Mouse (Mus musculus): ENCODE data around the gene Ripor3. TPM values are rescaled to one million over a fixed set of nuclear protein-coding genes. Genes with fewer than 3 reads are reported as not detected.

Gene Ripor3
- polyA plus RNA-seq, 1 experiment from 2014 or later: 1.5 TPM

GRCm38 (mm10) chr2:167954928-167955327 is 55.5 kb downstream of the Ripor3 start:
- H3K36me3 ChIP-seq: no peaks in the 10 kb centered on the region; the same call in 1 of the 2 replicates
- no peak for ATAC-seq (ENCODE audit: insufficient number of reproducible peaks, low FRiP score)

DNA sequence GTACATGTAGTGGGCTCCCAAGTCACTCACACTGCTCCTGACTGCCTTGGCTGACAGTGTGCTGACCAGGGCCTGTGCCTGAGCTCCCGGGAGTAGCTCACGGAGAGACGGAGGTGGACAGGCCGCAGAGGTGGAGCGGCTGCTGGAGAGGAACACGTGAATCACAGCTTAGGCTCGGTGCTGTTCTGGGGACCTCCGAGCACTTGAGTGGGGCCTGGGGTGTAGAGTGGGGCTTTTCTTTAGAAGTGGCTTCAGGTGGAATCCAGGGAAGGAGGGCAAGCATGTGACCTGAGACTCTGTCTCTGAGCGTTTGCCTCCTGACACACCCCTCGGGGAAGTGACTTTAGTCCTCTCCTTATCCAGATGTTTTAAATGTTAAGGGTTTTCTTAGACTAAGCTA is 56.6 kb downstream of the Ripor3 start:
- WGBS: 74% methylated on average over 10 of the region's 10 CpGs
- ATAC-seq (ENCODE audit: insufficient number of reproducible peaks, low FRiP score): no peak
- no peaks in the 10 kb centered on the region for H3K9me3 ChIP-seq (replicated peaks)
- no peak overlapping the region for H3K4me2 ChIP-seq
- H3K27me3 ChIP-seq (replicated peaks): no peaks in the 10 kb centered on the region
- no peak overlapping the region for H3K4me3 ChIP-seq
- no peak overlapping the region for H3K9ac ChIP-seq
- H3K27ac ChIP-seq (ENCODE audit: poor library complexity, severe bottlenecking): no peak overlapping the region
- peaks cover 66% of the 10 kb centered on the region for H3K4me1 ChIP-seq (replicated peaks)
- H3K36me3 ChIP-seq: no peaks in the 10 kb centered on the region; the same call in 1 of the 2 replicates

More at GRCm38 (mm10) chr2:167954928-167955327, 55.5 kb downstream of the Ripor3 start:
- no peak overlapping the region for H3K4me3 ChIP-seq
- no peak overlapping the region for H3K4me2 ChIP-seq
- no peak overlapping the region for H3K9ac ChIP-seq
- H3K27ac ChIP-seq (ENCODE audit: poor library complexity, severe bottlenecking): no peak overlapping the region
- H3K4me1 ChIP-seq (replicated peaks): peaks cover 66% of the 10 kb centered on the region
- WGBS: 72% methylated on average over 7 of the region's 7 CpGs
- no peaks in the 10 kb centered on the region for H3K27me3 ChIP-seq (replicated peaks)
- H3K9me3 ChIP-seq (replicated peaks): no peaks in the 10 kb centered on the region

DNA sequence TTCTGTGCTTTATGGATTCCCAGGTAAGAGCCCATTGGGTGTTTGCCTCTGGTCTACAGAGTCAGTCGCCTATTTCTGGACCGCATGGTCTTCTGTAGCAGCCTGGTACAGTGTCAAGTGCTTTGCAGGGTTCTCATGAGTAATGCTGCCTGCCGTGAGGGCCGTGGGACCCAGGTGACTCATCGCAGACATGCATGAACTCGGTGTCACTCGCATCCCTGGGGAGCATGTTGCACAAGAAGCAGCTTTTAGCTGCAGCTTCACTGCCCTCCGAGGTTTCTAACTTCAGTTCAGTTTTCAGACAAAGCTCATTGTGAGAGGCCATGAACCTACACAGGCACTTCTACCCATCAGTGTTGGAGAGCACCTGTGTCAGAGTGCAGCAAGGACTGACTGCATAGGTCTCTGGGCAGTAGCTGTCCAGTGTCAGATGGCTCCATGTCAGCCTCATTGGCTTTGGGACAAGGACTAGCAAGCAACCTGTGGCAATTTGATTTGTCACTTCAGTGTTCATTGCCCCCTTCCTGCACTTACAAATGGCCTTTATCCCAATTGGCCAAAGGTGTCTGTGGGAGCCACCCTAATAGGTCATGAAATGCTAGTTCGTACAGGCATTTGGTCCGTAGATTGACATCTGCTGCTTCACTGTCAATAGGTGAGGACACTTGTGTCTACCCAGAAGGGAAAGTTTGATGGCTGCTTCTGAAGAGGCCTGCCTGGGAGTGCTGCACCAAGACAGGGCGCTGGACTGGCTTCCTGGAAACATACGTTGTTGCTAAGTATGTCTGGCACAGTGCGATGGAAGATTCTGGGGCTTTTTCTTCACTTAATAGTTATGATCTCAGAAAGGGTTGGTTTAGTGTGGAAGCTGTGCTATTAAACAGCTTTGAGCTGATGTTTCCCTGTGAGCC is 58.9 kb downstream of the Ripor3 start:
- no peak overlapping the region for H3K4me3 ChIP-seq
- H3K9ac ChIP-seq: no peak overlapping the region
- H3K4me2 ChIP-seq: no peak overlapping the region
- H3K27ac ChIP-seq (ENCODE audit: poor library complexity, severe bottlenecking): no peak overlapping the region
- no peak for ATAC-seq (ENCODE audit: insufficient number of reproducible peaks, low FRiP score)
- no peaks in the 10 kb centered on the region for H3K9me3 ChIP-seq (replicated peaks)
- H3K36me3 ChIP-seq: no peaks in the 10 kb centered on the region; the same call in 1 of the 2 replicates
- peaks cover 65% of the 10 kb centered on the region for H3K4me1 ChIP-seq (replicated peaks)
- WGBS: 75% methylated on average over 13 of the region's 13 CpGs
- no peaks in the 10 kb centered on the region for H3K27me3 ChIP-seq (replicated peaks)

- ATAC-seq (ENCODE audit: insufficient number of reproducible peaks, low FRiP score): no peak
- Histone ChIP-seq H3K9me3 (replicated peaks) (no peaks in the 10 kb centered on the region), H3K9ac (no peak overlapping the region), H3K27me3 (replicated peaks) (no peaks in the 10 kb centered on the region), H3K36me3 (no peaks in the 10 kb centered on the region; the same call in 1 of the 2 replicates), H3K4me1 (replicated peaks) (peaks cover 66% of the 10 kb centered on the region), H3K4me3 (no peak overlapping the region), H3K27ac (ENCODE audit: poor library complexity, severe bottlenecking) (no peak overlapping the region), H3K4me2 (no peak overlapping the region)
- 90% methylated on average over 6 of the region's 6 CpGs for WGBS
Observed at GRCm38 (mm10) chr2:167950681-167951080, 59.7 kb downstream of the Ripor3 start.

GRCm38 (mm10) chr2:167949808-167950207 is 60.6 kb downstream of the Ripor3 start:
- no peaks in the 10 kb centered on the region; the same call in 1 of the 2 replicates for H3K36me3 ChIP-seq
- no peaks in the 10 kb centered on the region for H3K9me3 ChIP-seq (replicated peaks)
- no peak overlapping the region for H3K27ac ChIP-seq (ENCODE audit: poor library complexity, severe bottlenecking)
- H3K9ac ChIP-seq: no peak overlapping the region
- H3K4me1 ChIP-seq (replicated peaks): peaks cover 73% of the 10 kb centered on the region
- no peak overlapping the region for H3K4me3 ChIP-seq
- no peak overlapping the region for H3K4me2 ChIP-seq
- WGBS: 56% methylated on average over 2 of the region's 2 CpGs
- no peaks in the 10 kb centered on the region for H3K27me3 ChIP-seq (replicated peaks)
- ATAC-seq (ENCODE audit: insufficient number of reproducible peaks, low FRiP score): no peak

DNA sequence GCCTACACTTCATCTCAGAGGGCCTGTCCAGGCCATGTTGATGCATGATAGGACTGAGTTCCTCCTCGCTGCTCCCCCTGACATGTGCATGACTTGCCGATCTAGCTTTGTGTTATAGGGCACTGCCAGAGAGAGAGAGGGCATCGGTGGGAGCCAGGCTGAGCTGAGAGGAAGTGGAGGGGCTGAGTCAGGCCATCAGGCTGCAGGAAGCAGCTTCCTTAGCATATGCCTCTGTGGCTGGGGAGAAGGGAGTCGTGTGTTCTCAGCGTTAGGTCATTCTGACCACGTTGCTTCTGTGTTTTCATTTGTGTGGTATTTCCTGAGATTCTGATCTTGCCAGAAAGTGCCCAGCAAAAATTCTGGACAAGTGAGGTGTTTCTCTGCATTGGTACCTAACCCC is 61.2 kb downstream of the Ripor3 start:
- H3K27me3 ChIP-seq (replicated peaks): no peaks in the 10 kb centered on the region
- no peak overlapping the region for H3K4me3 ChIP-seq
- ATAC-seq (ENCODE audit: insufficient number of reproducible peaks, low FRiP score): no peak
- 33% methylated on average over 6 of the region's 6 CpGs for WGBS
- no peaks in the 10 kb centered on the region; the same call in 1 of the 2 replicates for H3K36me3 ChIP-seq
- peak overlapping the region; percentile 29; the same call in 1 of the 2 replicates for H3K9ac ChIP-seq
- H3K9me3 ChIP-seq (replicated peaks): no peaks in the 10 kb centered on the region
- no peak overlapping the region for H3K4me2 ChIP-seq
- peaks cover 76% of the 10 kb centered on the region for H3K4me1 ChIP-seq (replicated peaks)
- H3K27ac ChIP-seq (ENCODE audit: poor library complexity, severe bottlenecking): peak overlapping the region; percentile 26

GRCm38 (mm10) chr2:167948557-167948956 is 61.9 kb downstream of the Ripor3 start:
- Histone ChIP-seq H3K4me1 (replicated peaks) (peaks cover 78% of the 10 kb centered on the region), H3K27ac (ENCODE audit: poor library complexity, severe bottlenecking) (peak overlapping the region; percentile 26; the same call in 1 of the 2 replicates)
- WGBS: 71% methylated on average over 13 of the region's 13 CpGs

DNA sequence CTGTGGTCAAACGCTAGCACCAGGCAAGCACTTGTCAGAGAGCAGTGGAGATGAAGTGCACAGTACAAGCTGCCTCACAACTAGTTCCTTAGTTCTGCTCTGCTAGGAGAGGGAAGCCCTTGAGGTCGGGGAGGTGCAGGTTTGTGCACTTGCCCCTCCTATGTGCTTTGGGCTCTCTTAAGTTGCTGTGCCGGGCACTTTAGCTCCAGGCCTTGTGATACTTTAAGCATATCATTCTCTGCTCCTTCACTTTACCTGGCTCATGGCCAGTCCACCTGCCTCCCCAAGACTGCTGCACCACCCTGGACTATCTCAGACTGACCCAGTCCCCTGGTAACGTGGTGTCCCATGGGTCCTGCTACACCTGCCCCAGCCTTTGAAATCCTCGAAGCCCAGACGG is 62.4 kb downstream of the Ripor3 start:
- Histone ChIP-seq H3K9ac (no peak overlapping the region), H3K4me3 (no peak overlapping the region), H3K9me3 (replicated peaks) (no peaks in the 10 kb centered on the region), H3K36me3 (no peaks in the 10 kb centered on the region; the same call in 1 of the 2 replicates), H3K4me2 (no peak overlapping the region), H3K27ac (ENCODE audit: poor library complexity, severe bottlenecking) (no peak overlapping the region), H3K4me1 (replicated peaks) (peaks cover 79% of the 10 kb centered on the region), H3K27me3 (replicated peaks) (no peaks in the 10 kb centered on the region)
- no peak for ATAC-seq (ENCODE audit: insufficient number of reproducible peaks, low FRiP score)
- 74% methylated on average over 6 of the region's 6 CpGs for WGBS

More at GRCm38 (mm10) chr2:167948557-167948956, 61.9 kb downstream of the Ripor3 start:
- Histone ChIP-seq H3K4me3 (no peak overlapping the region), H3K36me3 (no peaks in the 10 kb centered on the region; the same call in 1 of the 2 replicates), H3K27me3 (replicated peaks) (no peaks in the 10 kb centered on the region), H3K4me2 (no peak overlapping the region), H3K9me3 (replicated peaks) (no peaks in the 10 kb centered on the region), H3K9ac (peak overlapping the region; percentile 29; the same call in 1 of the 2 replicates)
- no peak for ATAC-seq (ENCODE audit: insufficient number of reproducible peaks, low FRiP score)

GRCm38 (mm10) chr2:167947251-167947650 is 63.2 kb downstream of the Ripor3 start:
- Histone ChIP-seq H3K4me2 (no peak overlapping the region), H3K27me3 (replicated peaks) (no peaks in the 10 kb centered on the region), H3K4me1 (replicated peaks) (peaks cover 84% of the 10 kb centered on the region), H3K36me3 (no peaks in the 10 kb centered on the region), H3K4me3 (no peak overlapping the region), H3K9ac (no peak overlapping the region), H3K9me3 (replicated peaks) (no peaks in the 10 kb centered on the region), H3K27ac (ENCODE audit: poor library complexity, severe bottlenecking) (no peak overlapping the region)
- WGBS: 63% methylated on average over 3 of the region's 3 CpGs
- no peak for ATAC-seq (ENCODE audit: insufficient number of reproducible peaks, low FRiP score)

DNA sequence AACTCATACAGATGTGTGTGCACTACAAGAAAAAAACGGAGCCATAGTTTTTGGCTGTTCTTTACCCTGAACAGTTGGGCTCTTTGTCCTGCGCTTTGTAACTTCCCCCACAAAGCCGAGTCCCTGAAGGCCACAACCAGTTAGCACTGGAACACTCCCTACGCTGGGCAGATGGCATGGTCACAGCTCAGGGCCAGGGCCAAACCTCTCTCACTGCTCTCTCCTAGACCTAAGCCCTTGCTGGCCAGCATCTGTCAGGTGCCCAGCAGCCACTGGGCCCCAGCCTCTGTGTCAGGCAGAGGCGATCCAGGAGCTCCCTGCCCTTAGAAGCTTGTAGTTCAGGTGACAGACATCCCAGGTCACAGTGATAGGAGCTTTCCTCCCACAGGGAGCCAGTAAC is 65.0 kb downstream of the Ripor3 start:
- H3K4me3 ChIP-seq: no peak overlapping the region
- no peaks in the 10 kb centered on the region for H3K36me3 ChIP-seq
- no peaks in the 10 kb centered on the region for H3K9me3 ChIP-seq (replicated peaks)
- 81% methylated on average over 5 of the region's 5 CpGs for WGBS
- no peak for ATAC-seq (ENCODE audit: insufficient number of reproducible peaks, low FRiP score)
- H3K4me2 ChIP-seq: no peak overlapping the region
- peaks cover 91% of the 10 kb centered on the region for H3K4me1 ChIP-seq (replicated peaks)
- H3K9ac ChIP-seq: no peak overlapping the region
- no peak overlapping the region for H3K27ac ChIP-seq (ENCODE audit: poor library complexity, severe bottlenecking)
- H3K27me3 ChIP-seq (replicated peaks): no peaks in the 10 kb centered on the region

DNA sequence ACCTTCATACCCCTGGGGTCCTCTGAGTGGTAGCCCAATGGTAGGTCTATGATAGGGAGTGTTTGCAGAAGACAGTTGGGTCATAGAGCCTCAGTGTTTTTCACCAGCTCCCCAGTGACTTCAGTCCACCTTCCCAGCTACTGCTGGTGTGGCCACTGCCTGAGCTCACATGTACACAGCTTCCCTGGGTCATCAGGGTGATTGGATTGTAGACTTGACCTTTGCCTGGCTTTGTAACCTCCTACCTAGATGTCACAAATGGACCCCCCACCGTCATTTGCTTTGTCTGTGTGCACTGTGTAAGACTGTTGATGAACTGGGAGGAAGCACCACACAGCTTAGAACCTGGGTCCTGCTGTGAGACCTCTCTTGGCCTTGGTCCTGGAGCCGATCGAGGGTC is 66.2 kb downstream of the Ripor3 start:
- no peak overlapping the region for H3K4me2 ChIP-seq
- H3K27me3 ChIP-seq (replicated peaks): no peaks in the 10 kb centered on the region
- H3K4me3 ChIP-seq: no peak overlapping the region
- H3K36me3 ChIP-seq: no peaks in the 10 kb centered on the region
- 88% methylated on average over 3 of the region's 3 CpGs for WGBS
- H3K27ac ChIP-seq (ENCODE audit: poor library complexity, severe bottlenecking): no peak overlapping the region
- no peaks in the 10 kb centered on the region for H3K9me3 ChIP-seq (replicated peaks)
- ATAC-seq (ENCODE audit: insufficient number of reproducible peaks, low FRiP score): no peak
- no peak overlapping the region for H3K9ac ChIP-seq
- H3K4me1 ChIP-seq (replicated peaks): peaks cover 94% of the 10 kb centered on the region

Measured in heart, embryonic 12.5 days (tissue).